In genomic region chr3:55351281-55352052, GRCm38 (mm10) we compare ENCODE assay signal across 9 mouse cellular contexts.
DNase-seq lines count a peak whose midpoint lies in the region; ATAC-seq lines count a peak whose summit lies in the region.
"Had no signal": no experiment of that assay in that cellular context is flagged by ENCODE, and none has a peak within 500 bp of the region (broad histone marks: within the 10 kb centered on the region; RNA-seq: fewer than 3 reads in every experiment).

No protein-coding gene starts in this region.

- no peak overlapping the region for H3K4me3 ChIP-seq in hindbrain, embryonic 12.5 days
- no peak overlapping the region for H3K4me3 ChIP-seq in midbrain, embryonic 13.5 days (replicated peaks)
- H3K4me3 ChIP-seq in kidney, embryonic 16.5 days (ENCODE audit: low read length), result no peak overlapping the region
- no peak overlapping the region for H3K4me3 ChIP-seq in intestine, embryonic 16.5 days (ENCODE audit: low read length)

- 62% methylated on average over 13 of the region's 13 CpGs for WGBS in hindbrain, embryonic 12.5 days
- WGBS in midbrain, embryonic 13.5 days, result 36% methylated on average over 13 of the region's 13 CpGs
- 75% methylated on average over 13 of the region's 13 CpGs for WGBS in kidney, embryonic 16.5 days
- WGBS in intestine, embryonic 16.5 days, result 52% methylated on average over 13 of the region's 13 CpGs

- H3K36me3 ChIP-seq in hindbrain, embryonic 12.5 days, result no peaks in the 10 kb centered on the region
- no peaks in the 10 kb centered on the region for H3K36me3 ChIP-seq in midbrain, embryonic 13.5 days
- no peaks in the 10 kb centered on the region for H3K36me3 ChIP-seq in kidney, embryonic 16.5 days (ENCODE audit: insufficient read depth, low read length)
- H3K36me3 ChIP-seq in intestine, embryonic 16.5 days (ENCODE audit: control insufficient read depth, insufficient read depth, low read length), result no peaks in the 10 kb centered on the region
- H3K36me3 ChIP-seq: G1E had no signal

- no peaks in the 10 kb centered on the region for H3K27me3 ChIP-seq in hindbrain, embryonic 12.5 days
- no peaks in the 10 kb centered on the region for H3K27me3 ChIP-seq in midbrain, embryonic 13.5 days
- H3K27me3 ChIP-seq in kidney, embryonic 16.5 days (ENCODE audit: insufficient read depth, low read length), result no peaks in the 10 kb centered on the region
- no peaks in the 10 kb centered on the region for H3K27me3 ChIP-seq in intestine, embryonic 16.5 days (replicated peaks; ENCODE audit: control insufficient read depth, insufficient read depth, low read length)

- H3K9ac ChIP-seq in hindbrain, embryonic 12.5 days, result peak overlapping the region; percentile 46
- peak overlapping the region; percentile 39 for H3K9ac ChIP-seq in midbrain, embryonic 13.5 days (replicated peaks)
- H3K9ac ChIP-seq in kidney, embryonic 16.5 days (replicated peaks; ENCODE audit: low read length), result no peak overlapping the region
- H3K9ac ChIP-seq in intestine, embryonic 16.5 days (ENCODE audit: low read depth, low read length), result no peak overlapping the region

- H3K4me2 ChIP-seq in hindbrain, embryonic 12.5 days (replicated peaks), result no peak overlapping the region
- peak overlapping the region; percentile 38 for H3K4me2 ChIP-seq in midbrain, embryonic 13.5 days (replicated peaks)
- H3K4me2 ChIP-seq in kidney, embryonic 16.5 days (replicated peaks; ENCODE audit: low read depth, low read length), result no peak overlapping the region
- H3K4me2 ChIP-seq in intestine, embryonic 16.5 days (ENCODE audit: low read depth, low read length), result no peak overlapping the region

- DNase-seq in right cerebral cortex, adult 18-20 months, result peak; percentile 75
- no peak for DNase-seq in right cerebral cortex, postnatal 14 days
- DNase-seq in adipocyte (ENCODE audit: low spot score), result no peak
- no peak for DNase-seq in ovary, postnatal 14 days (ENCODE audit: low spot score)

- H3K9me3 ChIP-seq in hindbrain, embryonic 12.5 days (replicated peaks), result no peaks in the 10 kb centered on the region
- no peaks in the 10 kb centered on the region for H3K9me3 ChIP-seq in midbrain, embryonic 13.5 days
- no peaks in the 10 kb centered on the region for H3K9me3 ChIP-seq in kidney, embryonic 16.5 days (ENCODE audit: low read length)
- no peaks in the 10 kb centered on the region for H3K9me3 ChIP-seq in intestine, embryonic 16.5 days (ENCODE audit: control insufficient read depth, low read length)

- ATAC-seq in hindbrain, embryonic 12.5 days (ENCODE audit: low FRiP score), result peak; percentile 57
- ATAC-seq in midbrain, embryonic 13.5 days, result peak; percentile 83
- no peak for ATAC-seq in kidney, embryonic 16.5 days (ENCODE audit: low FRiP score, low TSS enrichment)
- ATAC-seq in intestine, embryonic 16.5 days, result no peak

- peak overlapping the region; percentile 80 for H3K27ac ChIP-seq in hindbrain, embryonic 12.5 days
- peak overlapping the region; percentile 96 for H3K27ac ChIP-seq in midbrain, embryonic 13.5 days
- H3K27ac ChIP-seq in kidney, embryonic 16.5 days (ENCODE audit: low read length), result no peak overlapping the region
- H3K27ac ChIP-seq in intestine, embryonic 16.5 days (ENCODE audit: low read length), result no peak overlapping the region

- peaks cover 76% of the 10 kb centered on the region for H3K4me1 ChIP-seq in hindbrain, embryonic 12.5 days
- H3K4me1 ChIP-seq in midbrain, embryonic 13.5 days (replicated peaks), result peaks cover 79% of the 10 kb centered on the region
- H3K4me1 ChIP-seq in kidney, embryonic 16.5 days (ENCODE audit: insufficient read depth, low read length), result peaks cover 27% of the 10 kb centered on the region
- peaks cover 7% of the 10 kb centered on the region; the same call in 1 of the 2 replicates for H3K4me1 ChIP-seq in intestine, embryonic 16.5 days (ENCODE audit: control insufficient read depth, insufficient read depth, low read length)

Comparison
In these comparisons a context has a peak if more than half of its experiments do, and no peak if none do; other contexts are left out.
1. ATAC-seq: peak in hindbrain, embryonic 12.5 days (single experiment) and midbrain, embryonic 13.5 days (single experiment); none in kidney, embryonic 16.5 days (single experiment) and intestine, embryonic 16.5 days (single experiment).
2. H3K27ac ChIP-seq: peak in hindbrain, embryonic 12.5 days (single experiment) and midbrain, embryonic 13.5 days (single experiment); none in kidney, embryonic 16.5 days (single experiment) and intestine, embryonic 16.5 days (single experiment).
3. H3K9ac ChIP-seq: peak in hindbrain, embryonic 12.5 days (single experiment) and midbrain, embryonic 13.5 days (single experiment); none in kidney, embryonic 16.5 days (single experiment) and intestine, embryonic 16.5 days (single experiment).